In the genomic region with DNA sequence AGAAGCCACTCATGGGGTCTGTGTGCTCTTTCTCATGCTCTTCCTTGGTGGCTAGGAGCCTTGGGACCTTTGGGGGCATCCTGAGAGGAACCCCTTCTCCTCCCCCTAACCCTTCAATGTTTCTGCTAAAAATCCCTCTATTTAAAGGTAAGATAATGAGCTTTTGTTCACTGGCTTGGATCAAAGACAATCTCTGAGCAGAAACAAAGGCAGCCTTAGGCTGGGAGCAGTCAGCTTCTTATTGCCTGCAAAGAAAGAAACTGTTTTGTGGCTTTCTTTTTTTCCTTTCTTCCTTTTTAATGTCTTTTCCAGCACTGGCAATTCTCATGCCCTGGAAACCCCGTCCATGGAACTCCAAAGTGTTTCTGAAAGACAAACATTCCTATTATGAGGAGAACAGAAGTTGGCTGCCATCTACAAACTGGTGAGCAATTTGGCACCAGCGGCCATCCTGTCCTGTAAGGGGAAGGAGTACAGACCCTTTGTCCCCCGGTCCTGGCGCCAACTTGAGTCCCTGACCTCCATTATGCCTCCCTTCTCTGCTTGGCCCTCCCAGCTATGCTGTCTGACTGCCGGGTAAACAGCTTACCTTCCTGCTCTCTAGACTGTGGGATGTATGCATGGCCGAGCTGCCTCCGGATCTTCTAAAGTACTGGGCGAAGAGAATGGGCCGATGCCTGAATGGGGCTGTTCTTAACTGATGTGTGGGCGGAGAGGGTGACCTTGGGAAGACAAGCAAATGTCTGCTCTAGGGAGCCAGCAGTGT, we compare ENCODE assay signal across 11 mouse cellular contexts. TPM values are rescaled to one million over a fixed set of nuclear protein-coding genes. Genes with fewer than 3 reads are reported as not detected.
DNase-seq lines count a peak whose midpoint lies in the region; ATAC-seq lines count a peak whose summit lies in the region.
"Had no signal": no experiment of that assay in that cellular context is flagged by ENCODE, and none has a peak within 500 bp of the region (broad histone marks: within the 10 kb centered on the region; RNA-seq: fewer than 3 reads in every experiment).

No protein-coding gene starts in this region.

- DNase-seq in retina, postnatal 1 day = peak; percentile 12
- no peak for DNase-seq in retina, embryonic 14.5 days (ENCODE audit: low spot score)
- DNase-seq in frontal cortex, adult 2 months (ENCODE audit: extremely low spot score in 1 of 2, low spot score in 1 of 2) = peak; percentile 59 to 64
- peak; percentile 54 to 55 for DNase-seq in left cerebral cortex, adult 9 months (ENCODE audit: low spot score in 2 of 2)
- DNase-seq in ovary, postnatal 14 days (ENCODE audit: low spot score) = peak; percentile 5
- no peak for DNase-seq in kidney, postnatal 25 days
- DNase-seq in adrenal gland, postnatal 10 days = no peak

- no peak for ATAC-seq in megakaryocyte, adult 5-6 weeks (ENCODE audit: poor library complexity, severe bottlenecking)

RNA-seq across cellular contexts. Expression of a gene that starts 56.4 kb away (rescaled TPM):
- polyA plus RNA-seq in frontal cortex, adult 2 months (2012; rRNA removed) = not detected in 2 replicates
- not detected in 2 replicates for total RNA-seq in megakaryocyte, adult 5-6 weeks (2015)
- total RNA-seq in megakaryocyte, adult 5-6 weeks (2017) = not detected in 2 replicates
- not detected for total RNA-seq in adrenal gland, postnatal 10 days (2021)
- polyA plus RNA-seq: erythroblast, embryonic 14.5 days; limb, embryonic 14.5 days; small intestine, adult 2 months had no signal

Comparison
In these comparisons a context has a peak if more than half of its experiments do, and no peak if none do; other contexts are left out.
1. DNase-seq: peak in retina, postnatal 1 day (single experiment), frontal cortex, adult 2 months (2 of 2), left cerebral cortex, adult 9 months (2 of 2) and ovary, postnatal 14 days (single experiment); none in retina, embryonic 14.5 days (single experiment), kidney, postnatal 25 days (0 of 2) and adrenal gland, postnatal 10 days (single experiment).